Mouse (Mus musculus) heart, postnatal 4 days (tissue): ENCODE measurements around the gene G2e3. TPM values are rescaled to one million over a fixed set of nuclear protein-coding genes. Genes with fewer than 3 reads are reported as not detected.

ENCODE experiments used
- DNase-seq: peaks from one replicate; pipeline ENCODE4 v3.0.0; 2021
- total RNA-seq, 2 experiments: library from RNA; stranded (reverse); gene quantifications; 2 replicates each; pipeline ENCODE4 v1.2.3; 2021

The G2e3 gene
- 10 to 100 TPM; 15.7 to 16.8 TPM for total RNA-seq

- DNase-seq = peak; percentile 92
These were observed at the start of gene G2e3 for GRCm38 (mm10) chr12:51347988-51348697. TSS of gene G2e3 (plus strand) at chr12:51348061.

GRCm38 (mm10) chr12:51323604-51324003 lies 24.3 kb upstream of the G2e3 start:
- DNase-seq = no peak

- DNase-seq = no peak
These were observed 21.0 kb upstream of the G2e3 start for GRCm38 (mm10) chr12:51326819-51327218.

- no peak for DNase-seq
These were observed 10.8 kb upstream of the G2e3 start for GRCm38 (mm10) chr12:51337014-51337413.

- no peak for DNase-seq
These were observed 1.7 kb upstream of the G2e3 start for GRCm38 (mm10) chr12:51346121-51346520.

GRCm38 (mm10) chr12:51348698-51348998 lies 787 bp downstream of the G2e3 start:
- no peak for DNase-seq

- peak; percentile 23 for DNase-seq
These were observed 7.4 kb downstream of the G2e3 start for GRCm38 (mm10) chr12:51355296-51355695.

GRCm38 (mm10) chr12:51361294-51361693 lies 13.4 kb downstream of the G2e3 start:
- DNase-seq = no peak

- DNase-seq = no peak
These were observed 15.0 kb downstream of the G2e3 start for GRCm38 (mm10) chr12:51362898-51363297.

GRCm38 (mm10) chr12:51368504-51368903 lies 20.6 kb downstream of the G2e3 start:
- DNase-seq = no peak

- DNase-seq = peak; percentile 94
These were observed 29.4 kb downstream of the G2e3 start, which contains the start of gene Scfd1 for GRCm38 (mm10) chr12:51377003-51377887. TSS of gene Scfd1 (plus strand) at chr12:51377510.

- no peak for DNase-seq
These were observed 30.0 kb downstream of the G2e3 start for GRCm38 (mm10) chr12:51377888-51378190.

GRCm38 (mm10) chr12:51399871-51400270 lies 52.0 kb downstream of the G2e3 start:
- DNase-seq = no peak

- peak; percentile 11 for DNase-seq
These were observed 54.3 kb downstream of the G2e3 start for GRCm38 (mm10) chr12:51402060-51402698.

GRCm38 (mm10) chr12:51403987-51404586 lies 56.2 kb downstream of the G2e3 start:
- no peak for DNase-seq

GRCm38 (mm10) chr12:51411362-51411761 lies 63.5 kb downstream of the G2e3 start:
- no peak for DNase-seq

Other genes with a start within 250 kb of the G2e3 start
- gene Scfd1, start 29.4 kb downstream of the G2e3 start, total RNA-seq = 10 to 100 TPM; 40.4 to 40.7 TPM
- gene Coch, start 245.3 kb downstream of the G2e3 start, total RNA-seq = under 1 TPM; 0.29 to 0.60 TPM